Mouse (Mus musculus) left cerebral cortex, adult 18-20 months (tissue): Measurements from ENCODE around the gene Gm11020. TPM values are rescaled to one million over a fixed set of nuclear protein-coding genes. Genes with fewer than 3 reads are reported as not detected.

Experiments
- DNase-seq, 2 experiments: peaks; one replicate each; pipeline ENCODE4 v3.0.0; 2021 to 2022; ENCODE audit warnings: low spot score in 2 of 2, mixed read lengths in 1 of 2
- total RNA-seq, 2 experiments: library from RNA; stranded (reverse); gene quantifications; 2 replicates each; pipeline ENCODE4 v1.2.3; 2021

Gm11020 gene
- total RNA-seq, 2 experiments from 2014 or later, result not detected

- no peak for DNase-seq
These were observed 20.3 kb downstream of the Gm11020 start for GRCm38 (mm10) chr8:104341678-104342077.

DNA sequence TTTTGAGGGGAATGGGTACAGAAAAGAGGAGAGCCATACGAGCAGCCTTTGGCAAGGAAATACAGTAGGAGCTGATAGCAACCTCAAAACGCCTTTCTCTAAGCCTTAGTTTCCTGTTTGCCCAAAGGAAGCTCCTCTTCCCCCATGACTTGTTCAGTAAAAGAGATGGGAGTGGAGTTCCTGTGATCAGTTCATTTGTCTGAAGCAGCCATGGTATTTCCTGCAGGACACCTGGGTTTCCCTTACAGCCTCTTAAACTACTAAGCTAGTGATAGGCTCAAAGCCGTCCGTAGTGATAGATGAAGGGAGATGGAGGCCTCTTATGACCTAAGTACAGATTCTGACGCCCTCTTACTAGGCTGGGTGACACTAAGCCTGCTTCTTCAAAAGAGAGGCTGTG is 21.1 kb downstream of the Gm11020 start:
- DNase-seq, result no peak

- peak; percentile 88 to 92 for DNase-seq
These were observed 22.6 kb downstream of the Gm11020 start for GRCm38 (mm10) chr8:104343957-104344356.

GRCm38 (mm10) chr8:104344622-104345021 is 23.3 kb downstream of the Gm11020 start:
- DNase-seq, result no peak

- no peak for DNase-seq
These were observed 25.3 kb downstream of the Gm11020 start for GRCm38 (mm10) chr8:104346706-104347105.

DNA sequence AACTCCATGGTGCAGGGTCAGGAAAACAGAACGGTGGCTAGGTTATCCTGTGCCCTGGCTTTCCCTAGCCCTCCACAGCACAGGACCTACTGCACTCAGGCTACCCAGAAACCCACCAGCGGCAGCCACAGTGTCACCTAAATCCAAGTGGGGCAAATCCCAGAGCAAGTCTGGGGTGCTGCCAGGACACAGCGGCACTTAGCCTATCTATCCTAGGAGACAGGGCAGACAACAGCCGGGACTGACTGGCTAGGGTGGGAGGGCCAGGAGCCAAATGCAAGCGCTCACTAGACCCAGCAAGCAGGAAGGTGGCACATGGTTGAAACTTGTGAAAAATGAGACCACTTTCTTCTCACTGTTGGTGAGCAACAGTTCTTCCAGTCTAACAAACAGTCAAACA is 27.6 kb downstream of the Gm11020 start:
- DNase-seq, result no peak

- DNase-seq, result no peak
These were observed 28.7 kb downstream of the Gm11020 start for GRCm38 (mm10) chr8:104350047-104350446.

DNA sequence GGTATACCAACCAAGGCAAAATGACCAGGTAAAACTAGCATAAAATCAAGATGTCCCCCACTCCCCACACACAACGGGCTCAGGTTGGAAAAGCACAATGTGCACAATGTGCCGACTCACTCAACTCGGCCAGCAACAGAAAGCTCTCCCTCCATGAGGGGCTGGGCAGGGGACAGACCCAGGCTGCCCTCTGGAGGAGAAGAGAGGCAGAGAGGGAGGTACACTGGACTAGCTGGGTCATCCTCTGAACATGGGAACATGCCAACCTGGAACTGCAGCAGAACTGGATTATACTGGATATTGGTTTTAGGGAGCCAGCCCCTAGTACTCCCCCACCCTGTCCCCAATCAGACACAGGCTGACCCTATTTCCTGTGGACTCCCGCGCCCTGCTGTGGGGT is 31.8 kb downstream of the Gm11020 start:
- DNase-seq, result no peak

- DNase-seq, result no peak
These were observed 33.1 kb downstream of the Gm11020 start for GRCm38 (mm10) chr8:104354504-104354903.

DNA sequence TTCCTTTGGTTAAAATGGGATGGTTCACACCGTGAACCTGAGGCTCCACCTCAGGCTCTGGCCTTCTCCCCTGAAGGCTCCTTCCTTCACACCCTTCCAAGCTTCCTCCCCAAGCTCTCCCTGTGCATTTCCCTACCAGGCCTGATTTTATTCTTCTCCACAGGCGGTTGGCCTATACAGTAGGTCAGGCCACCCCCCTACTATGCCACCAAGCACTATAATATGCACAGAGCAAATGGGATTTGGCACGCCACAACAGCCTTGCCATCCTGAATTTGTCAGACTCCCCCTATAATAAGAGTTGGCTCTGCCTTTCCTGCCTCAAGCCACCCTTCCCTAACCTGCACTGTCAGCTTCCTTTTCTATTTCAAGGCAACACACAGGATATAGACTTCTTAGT is 37.3 kb downstream of the Gm11020 start:
- no peak for DNase-seq

DNA sequence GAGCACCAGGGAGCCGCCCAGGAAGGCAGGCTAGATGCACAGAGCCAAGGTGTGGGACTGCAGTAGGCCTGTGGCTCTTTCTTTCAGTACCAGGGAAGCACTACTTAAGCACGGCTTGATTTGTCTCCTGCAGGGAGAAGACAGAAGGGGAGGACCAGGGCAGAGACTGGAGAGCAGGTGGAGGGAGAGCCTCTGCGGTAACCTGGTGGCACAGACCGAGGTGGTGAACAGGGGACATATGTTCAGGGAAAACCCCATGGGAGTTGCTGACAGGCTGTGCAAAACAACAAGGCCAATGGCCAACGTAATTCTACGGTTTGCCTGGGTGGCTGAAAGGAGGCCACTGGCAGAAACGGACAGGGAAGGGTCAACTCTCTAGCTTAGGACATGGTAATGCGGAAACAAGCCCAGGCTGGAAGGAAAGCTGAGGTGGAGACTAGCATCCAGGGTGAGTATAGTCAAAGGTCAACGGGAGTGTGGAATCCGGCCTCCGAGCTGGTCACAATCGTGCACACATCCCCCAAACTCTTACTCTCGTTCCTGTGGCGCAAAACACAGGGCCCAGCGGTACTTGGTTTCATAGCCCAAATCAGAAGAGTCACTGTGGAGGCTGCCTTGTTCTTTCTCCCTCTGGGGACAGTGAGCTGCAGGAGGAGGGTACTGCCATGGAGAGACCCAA is 38.5 kb downstream of the Gm11020 start:
- no peak for DNase-seq

DNA sequence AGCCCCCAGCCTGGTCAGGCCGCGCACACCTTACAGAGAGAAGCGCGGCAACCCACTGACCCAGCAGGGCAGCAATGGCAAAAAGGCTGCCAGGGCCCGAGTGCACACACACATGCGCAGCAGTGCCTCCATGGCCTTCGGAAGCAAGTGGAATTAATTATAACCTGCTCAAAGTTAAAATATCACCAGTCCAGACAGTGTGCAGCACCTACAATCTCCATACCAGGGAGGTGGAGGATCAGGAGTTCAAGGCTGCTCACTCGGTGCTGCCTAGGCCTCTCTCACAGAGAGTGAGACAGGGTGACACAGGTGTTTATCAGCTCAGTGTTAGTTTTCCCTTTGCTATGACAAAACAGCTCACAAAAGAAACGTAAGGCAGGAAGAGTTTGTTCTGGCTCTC is 44.3 kb downstream of the Gm11020 start:
- no peak for DNase-seq

DNA sequence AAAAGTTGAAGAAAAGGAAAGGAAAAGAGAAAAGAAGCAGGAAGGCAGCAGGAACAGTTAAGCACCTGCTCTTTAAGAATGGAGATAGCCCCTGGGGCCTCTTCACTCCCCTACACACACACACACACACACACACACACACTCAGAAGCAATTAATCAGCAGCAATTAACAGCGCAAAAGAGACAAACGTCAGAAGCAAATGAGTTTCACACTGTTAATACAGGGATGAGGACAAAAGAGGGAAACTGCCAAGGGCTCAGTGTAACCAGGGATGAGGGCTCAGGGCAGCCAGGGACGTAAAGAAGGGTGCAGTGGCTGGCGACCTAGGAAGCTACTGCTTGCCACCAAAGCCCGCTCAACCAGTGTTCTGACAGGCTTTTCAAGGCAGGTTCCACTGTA is 46.0 kb downstream of the Gm11020 start:
- DNase-seq, result no peak

DNA sequence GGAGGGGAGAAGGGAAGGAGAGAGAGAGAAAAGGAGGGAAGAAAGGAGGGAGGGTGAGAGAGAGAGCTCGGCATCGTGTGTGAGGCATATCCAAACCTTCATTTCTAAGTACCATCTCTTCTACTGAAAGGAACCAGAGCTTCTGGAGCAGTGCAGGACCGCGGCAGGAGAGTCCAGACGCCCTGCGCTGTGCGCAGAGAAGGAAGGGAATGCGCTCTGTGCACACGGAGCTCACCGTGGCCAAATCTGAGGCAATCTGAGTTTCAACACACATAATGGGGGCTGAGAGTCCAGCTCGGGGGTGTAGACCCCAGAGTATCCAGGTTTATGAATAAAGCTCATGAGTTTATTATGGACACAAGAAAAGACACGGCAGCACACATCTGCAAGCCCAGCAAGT is 48.2 kb downstream of the Gm11020 start:
- no peak for DNase-seq

- DNase-seq, result no peak
These were observed 48.7 kb downstream of the Gm11020 start for GRCm38 (mm10) chr8:104370071-104370470.

DNA sequence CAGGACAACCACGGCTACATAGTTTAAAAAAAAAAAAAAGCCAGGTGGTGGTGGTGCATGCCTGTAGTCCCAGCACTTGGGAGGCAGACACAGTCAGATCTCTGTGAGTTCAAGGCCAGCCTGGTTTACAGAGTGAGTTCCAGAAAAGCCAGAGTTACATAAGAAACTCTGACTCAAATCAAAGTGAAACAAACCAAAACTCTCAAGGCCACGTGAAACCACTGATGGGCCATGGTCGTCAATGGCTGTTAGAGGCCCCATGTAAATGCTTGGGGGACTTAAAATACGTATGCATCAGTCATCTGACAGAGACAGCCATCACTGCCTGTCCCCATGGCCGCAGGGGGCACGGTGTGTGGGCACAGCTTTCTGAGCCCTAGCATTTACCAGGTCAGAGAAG is 49.8 kb downstream of the Gm11020 start:
- DNase-seq, result no peak

Other genes starting within 250 kb of the Gm11020 start
- gene Cdh5, start 219.9 kb upstream of the Gm11020 start, total RNA-seq, result 10 to 100 TPM; 10.7 to 12.4 TPM
- 10 to 100 TPM; 11.6 to 12.5 TPM for gene Bean1, start 151.1 kb upstream of the Gm11020 start, total RNA-seq
- 10 to 100 TPM; 39.3 to 41.4 TPM for gene Tk2, start 73.0 kb upstream of the Gm11020 start, total RNA-seq
- gene Cklf, start 70.7 kb upstream of the Gm11020 start, total RNA-seq, result 1 to 10 TPM; 5.7 to 8.5 TPM
- gene Cmtm2a, start 28.4 kb upstream of the Gm11020 start, total RNA-seq, result not detected
- not detected for gene Gm45711, start 11.5 kb upstream of the Gm11020 start, total RNA-seq
- gene Cmtm1, start 11.4 kb upstream of the Gm11020 start, total RNA-seq, result not detected
- gene Cmtm2b, start 663 bp downstream of the Gm11020 start, total RNA-seq, result not detected
- gene Cmtm3, start 17.8 kb downstream of the Gm11020 start, total RNA-seq, result 10 to 100 TPM in 1 of 2 experiments, 1 to 10 TPM in 1; 8.9 to 11.6 TPM
- 10 to 100 TPM; 88.2 to 98.5 TPM for gene Cmtm4, start 74.2 kb downstream of the Gm11020 start, total RNA-seq
- gene Dync1li2, start 121.5 kb downstream of the Gm11020 start, total RNA-seq, result 100 to 1,000 TPM; 284 to 307 TPM
- 1 to 10 TPM; 1.6 to 1.7 TPM for gene Terb1, start 188.3 kb downstream of the Gm11020 start, total RNA-seq
- 10 to 100 TPM; 47.7 to 55.6 TPM for gene Nae1, start 213.1 kb downstream of the Gm11020 start, total RNA-seq
- gene Car7, start 213.1 kb downstream of the Gm11020 start, total RNA-seq, result 10 to 100 TPM; 25.3 to 28.7 TPM